Mouse (Mus musculus) spleen, embryonic (tissue): ENCODE results near the gene Atic.

Source experiments
- CTCF ChIA-PET: fragments of 350-600 bp; sonication (Branson Sonifier 250); formaldehyde crosslinking; loops from one replicate; lab custom pipeline; 2022; lab: Charles Lee

Atic gene

GRCm38 (mm10) chr1:71593184-71593583, 36.2 kb downstream of the Atic start:
- CTCF ChIA-PET: interaction anchor here (0.5 kb wide), 1 partner anchor 9 kb away, joined by 3 read pairs; no protein-coding TSS in a partner anchor

- CTCF ChIA-PET: no interaction called here
Observed at GRCm38 (mm10) chr1:71594268-71594667, 37.3 kb downstream of the Atic start.

DNA sequence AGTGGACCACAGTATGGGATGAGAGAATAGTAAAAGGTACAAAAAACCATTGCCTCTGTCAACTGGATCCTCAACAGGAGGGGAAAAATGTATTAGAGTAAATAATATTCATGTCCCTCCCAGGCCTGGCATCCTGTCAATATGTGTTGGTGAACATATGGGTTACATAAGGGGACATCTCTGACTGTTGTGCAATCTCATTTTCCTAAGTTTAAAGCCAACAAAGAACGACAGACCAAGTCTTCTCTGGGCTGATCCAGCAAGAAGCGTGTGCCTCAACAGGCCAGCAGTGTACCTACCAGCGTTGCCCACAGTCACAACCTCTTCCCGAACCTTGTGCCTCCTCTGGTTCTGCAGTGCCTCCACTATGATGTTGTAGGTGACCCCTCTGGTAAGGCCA, 38.4 kb downstream of the Atic start:
- CTCF ChIA-PET: no interaction called here

GRCm38 (mm10) chr1:71605751-71606150, 48.8 kb downstream of the Atic start:
- CTCF ChIA-PET: no interaction called here

GRCm38 (mm10) chr1:71606600-71607325, 49.8 kb downstream of the Atic start:
- CTCF ChIA-PET: no interaction called here

- CTCF ChIA-PET: no interaction called here
Observed at GRCm38 (mm10) chr1:71609057-71609775, 52.3 kb downstream of the Atic start.

DNA sequence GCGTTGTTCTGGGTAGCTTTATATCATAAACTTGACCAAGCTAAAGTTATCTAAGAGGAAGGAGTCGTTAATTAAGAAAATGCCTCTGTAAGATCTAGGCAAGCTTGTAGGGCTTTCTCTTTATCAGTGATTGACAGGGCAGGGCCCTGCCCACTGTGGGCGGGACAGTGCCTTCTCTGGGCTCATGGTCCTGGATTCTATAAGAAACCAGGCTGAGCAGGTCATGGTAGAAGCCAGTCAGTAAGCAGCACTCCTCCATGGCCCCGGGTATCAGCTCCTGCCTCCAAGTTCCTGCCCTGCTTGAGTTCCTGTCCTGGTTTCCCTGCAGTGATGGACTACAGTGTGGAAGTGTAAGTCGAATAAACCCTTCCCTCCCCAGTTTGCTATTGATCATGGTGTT, 53.0 kb downstream of the Atic start:
- CTCF ChIA-PET: no interaction called here

GRCm38 (mm10) chr1:71612256-71612655, 55.3 kb downstream of the Atic start:
- CTCF ChIA-PET: no interaction called here

DNA sequence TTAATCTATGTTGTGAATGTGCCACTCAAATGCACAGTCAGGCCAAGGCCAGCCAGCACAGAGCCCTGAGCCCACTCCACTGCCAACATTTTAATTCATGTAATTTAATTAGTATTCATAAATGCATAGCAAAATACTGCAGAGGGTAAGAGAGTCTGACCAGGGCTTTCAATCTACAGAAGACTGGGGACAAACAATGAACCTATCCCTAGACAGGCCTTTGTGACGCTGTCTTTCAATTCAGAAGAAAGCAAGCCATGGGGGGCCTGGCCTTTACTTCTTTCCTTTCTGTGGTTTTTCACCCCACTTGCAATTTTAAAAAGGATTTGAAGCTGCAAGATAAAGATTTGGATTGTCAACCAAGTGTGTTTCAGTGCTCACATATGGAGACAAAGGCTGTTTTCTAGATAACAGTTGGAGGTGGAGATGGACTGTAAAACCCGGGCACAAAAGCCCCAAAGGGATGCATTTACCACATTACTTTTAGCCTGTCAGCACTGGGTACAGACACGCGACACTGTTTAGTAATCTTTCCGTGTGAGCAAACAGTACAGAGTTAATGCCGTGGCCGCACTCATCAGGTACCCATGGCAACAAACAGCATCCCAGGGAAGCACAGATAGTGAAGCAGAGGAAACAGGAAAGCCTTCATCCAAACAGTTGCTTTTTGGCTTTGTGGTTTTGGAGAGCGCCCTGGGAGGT, 57.7 kb downstream of the Atic start:
- CTCF ChIA-PET: no interaction called here

DNA sequence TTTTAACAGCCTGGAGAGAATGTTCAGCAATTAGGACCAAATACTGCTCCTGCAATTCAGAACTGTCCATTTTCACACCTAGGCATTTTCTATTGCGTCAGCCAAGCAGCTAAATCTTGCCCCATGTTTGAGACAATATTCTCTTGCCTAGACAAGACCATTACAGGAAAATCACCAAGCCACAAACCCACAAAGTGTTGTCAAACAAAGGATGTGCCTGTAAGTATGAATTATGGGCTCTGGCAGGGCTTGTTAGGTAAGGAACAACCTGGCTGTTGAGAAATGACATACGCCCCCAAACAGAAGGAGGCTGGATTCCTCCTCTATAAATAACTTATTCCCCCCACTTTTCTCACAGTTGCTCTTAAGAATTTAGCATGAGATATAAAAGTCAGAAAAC, 64.6 kb downstream of the Atic start:
- CTCF ChIA-PET: no interaction called here

- CTCF ChIA-PET: no interaction called here
Observed at GRCm38 (mm10) chr1:71623625-71624024, 66.7 kb downstream of the Atic start.
